Mouse (Mus musculus) lung, postnatal 14 days (tissue): ENCODE measurements at regions not wholly inside any gene's neighbourhood (a gene's known extent, or its start where the extent isn't known, plus 50 kb on each side); places are given as distances from the start of the nearest gene placed in this dataset.
A peak's percentile ranks its signal among the peaks of the same experiment; 100 is the strongest.

Experiments
- DNase-seq: peaks from one replicate; pipeline ENCODE4 v3.0.0; 2021

DNA sequence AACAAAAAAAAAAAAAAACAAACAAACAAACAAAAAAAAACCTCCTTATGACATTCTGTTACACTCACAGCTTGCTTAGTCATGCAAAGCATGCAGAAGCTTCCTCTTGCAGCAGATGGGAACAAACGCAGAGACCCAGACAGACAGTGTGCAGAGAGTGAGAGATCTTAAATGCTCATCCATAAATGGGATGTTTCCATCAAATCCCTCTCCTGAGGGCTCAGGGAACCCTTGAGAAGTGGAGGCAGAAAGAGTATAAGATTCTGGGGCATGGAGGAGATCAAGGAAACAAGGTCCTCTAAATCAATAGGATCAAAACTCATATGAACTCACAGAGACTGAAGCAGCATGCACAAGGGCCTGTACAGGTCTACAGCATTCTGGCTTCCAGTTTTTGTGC is 52.5 kb downstream of the Adm start:
- no peak for DNase-seq

DNA sequence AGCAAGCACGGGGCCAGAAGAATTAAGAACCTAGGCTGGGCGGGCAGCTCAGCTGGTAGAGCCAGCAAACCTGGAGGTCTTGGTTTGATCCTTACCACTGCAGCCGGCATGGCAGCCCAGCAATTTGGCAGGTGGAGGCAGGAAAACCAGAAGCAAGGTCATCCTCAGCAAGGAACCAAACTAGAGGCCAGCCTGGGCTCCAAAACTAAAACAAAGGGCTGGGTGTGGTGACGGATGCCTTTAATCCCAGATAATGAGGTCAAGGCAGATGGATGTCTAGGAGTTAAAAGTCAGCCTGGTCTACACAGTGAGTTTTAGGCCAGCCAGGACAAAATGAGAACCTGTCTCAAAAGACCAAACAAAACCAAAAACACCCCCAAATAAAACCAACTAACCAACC is 55.5 kb downstream of the Adm start:
- DNase-seq = no peak

DNA sequence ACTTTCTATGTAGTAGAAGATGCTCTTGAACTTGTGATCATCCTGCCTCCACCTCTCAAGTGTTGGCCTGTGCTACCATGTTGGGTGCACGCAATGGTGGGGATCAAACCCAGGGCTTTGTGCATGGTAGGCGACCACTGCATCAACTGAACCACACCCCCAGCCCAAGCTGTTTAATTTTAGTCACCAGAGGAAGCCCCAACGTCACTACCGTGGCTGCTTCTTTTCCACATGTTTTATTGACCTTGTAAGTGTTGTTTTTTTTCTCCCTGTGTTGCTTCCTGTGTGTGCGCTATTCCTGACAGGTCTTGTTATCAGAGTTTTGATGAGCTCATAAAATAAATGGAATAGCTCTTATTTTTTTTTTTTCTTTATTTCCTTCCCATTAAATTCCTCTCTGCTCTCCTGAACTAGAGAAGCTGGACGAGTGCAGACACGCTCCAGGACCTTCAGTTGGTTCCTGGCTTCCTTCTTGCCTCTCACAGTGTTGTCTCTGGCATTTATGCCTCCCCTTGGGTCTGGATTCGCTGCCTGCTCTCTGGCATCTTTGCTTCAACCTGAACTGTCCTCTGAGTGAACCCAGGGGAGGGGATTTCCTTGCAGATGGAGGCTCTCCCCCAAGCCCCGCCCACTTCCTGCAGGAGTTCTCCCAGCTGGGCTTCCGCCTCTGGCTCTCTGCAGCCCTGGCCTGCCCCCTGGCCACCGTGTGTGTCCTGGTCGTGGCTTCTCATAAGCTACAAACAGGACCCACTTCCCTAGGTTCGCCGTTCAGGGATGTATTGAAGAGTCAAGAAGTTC is 61.6 kb downstream of the Adm start:
- peak; percentile 73 for DNase-seq

GRCm38 (mm10) chr7:110690241-110690640 is 62.8 kb downstream of the Adm start:
- no peak for DNase-seq

DNA sequence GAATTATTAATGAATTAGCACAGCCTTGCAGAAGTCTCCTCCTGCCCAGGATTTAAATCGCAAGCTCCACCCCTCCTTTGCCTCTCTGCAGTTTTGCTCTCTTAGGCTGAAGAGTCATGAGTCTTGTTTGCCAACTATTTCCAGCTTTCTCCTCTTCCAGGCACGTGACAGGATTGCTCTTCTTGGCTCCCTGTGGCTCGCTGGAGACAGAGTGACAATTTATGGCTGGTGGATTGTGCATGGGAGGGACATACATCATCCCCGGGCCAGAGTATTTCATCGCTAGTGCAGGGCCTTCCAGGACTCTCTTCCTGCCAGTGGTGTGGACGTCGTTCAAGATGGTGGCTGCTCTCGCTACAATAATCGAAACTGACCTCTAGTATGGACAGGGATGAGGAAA is 63.4 kb downstream of the Adm start:
- peak; percentile 28 for DNase-seq

DNA sequence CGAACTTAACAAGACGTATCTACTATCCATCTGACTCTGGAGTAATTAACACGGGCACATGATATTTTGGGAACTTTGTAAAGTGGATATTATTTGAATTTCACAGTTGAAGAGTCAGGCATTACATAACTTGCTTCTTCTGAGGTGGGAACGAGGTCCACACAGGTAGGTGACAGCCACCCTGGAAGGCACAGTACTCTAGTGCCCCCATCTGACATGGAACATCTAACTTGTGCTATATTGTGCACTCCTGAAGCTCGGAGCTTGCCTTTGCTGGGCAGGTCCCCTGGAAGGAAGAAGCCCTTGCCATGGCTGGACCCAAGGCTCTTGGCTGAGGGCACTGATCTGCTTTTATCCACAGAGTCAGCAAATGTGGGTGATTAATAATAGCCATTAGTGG is 66.8 kb downstream of the Adm start:
- no peak for DNase-seq

- DNase-seq = peak; percentile 51
Observed at GRCm38 (mm10) chr7:110695729-110696128, 68.3 kb downstream of the Adm start.

DNA sequence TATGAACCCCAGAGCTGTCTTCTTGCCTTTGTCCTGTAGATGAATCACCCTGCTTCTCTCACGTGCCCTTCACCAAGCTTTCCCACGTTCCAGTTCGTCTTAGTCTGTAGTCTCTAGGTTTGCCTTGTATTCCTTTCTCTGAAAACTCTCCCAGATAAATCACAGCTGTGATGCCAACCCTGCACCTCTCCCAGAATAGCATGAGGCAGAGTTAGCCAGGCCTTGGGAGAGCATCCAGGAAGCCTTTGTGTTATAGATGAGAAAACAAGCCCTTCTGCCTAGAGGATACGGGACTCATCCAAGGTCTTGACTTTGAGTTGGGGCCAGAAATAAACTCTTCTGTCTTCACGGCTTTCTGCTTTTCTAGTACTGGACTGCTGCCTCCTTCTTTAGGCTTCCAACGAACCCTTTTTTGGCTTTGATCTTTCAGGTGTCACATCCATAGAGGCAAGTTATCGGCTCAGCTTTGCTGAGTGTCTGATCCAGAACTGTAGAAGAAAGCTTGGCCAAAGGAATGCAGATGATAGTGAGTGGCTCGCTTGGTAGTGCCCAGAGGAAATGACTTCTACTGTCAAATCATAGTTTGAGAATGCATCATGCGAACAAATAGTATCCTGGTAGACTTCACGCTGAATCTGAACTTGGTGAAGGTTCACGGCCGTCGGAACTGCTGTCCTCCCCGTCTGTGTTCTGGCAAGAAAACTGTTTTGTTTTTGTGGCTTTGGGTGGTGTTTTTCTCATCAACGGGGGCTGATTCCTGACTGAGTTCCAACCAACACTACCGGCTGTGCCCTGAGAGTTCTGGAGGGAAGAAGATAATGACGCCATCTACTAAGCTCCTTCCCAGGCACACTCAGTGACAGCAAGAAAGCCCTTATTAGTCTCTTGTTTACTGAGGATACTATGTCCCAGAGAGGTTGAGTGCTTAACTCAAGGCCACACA is 69.5 kb upstream of the Ampd3 start:
- no peak for DNase-seq

DNA sequence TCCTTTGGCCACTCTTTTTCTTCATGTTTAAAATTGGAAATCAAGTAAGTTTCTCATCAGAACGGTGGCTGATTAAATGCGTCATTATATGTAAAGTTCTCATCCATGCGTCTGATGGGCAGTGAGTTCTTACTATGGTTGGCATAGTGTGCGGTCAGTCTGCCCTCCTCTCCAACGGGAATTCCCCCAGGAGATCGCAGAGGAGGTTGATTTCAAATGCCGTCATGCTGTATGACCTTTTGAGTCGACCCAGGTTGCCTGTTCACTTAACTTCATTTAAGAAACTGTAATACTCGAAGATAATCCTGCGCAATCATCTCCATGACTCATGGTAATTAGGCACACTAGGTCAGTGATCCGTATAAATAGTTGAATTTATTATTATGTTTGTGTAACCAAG is 68.4 kb upstream of the Ampd3 start:
- no peak for DNase-seq

DNA sequence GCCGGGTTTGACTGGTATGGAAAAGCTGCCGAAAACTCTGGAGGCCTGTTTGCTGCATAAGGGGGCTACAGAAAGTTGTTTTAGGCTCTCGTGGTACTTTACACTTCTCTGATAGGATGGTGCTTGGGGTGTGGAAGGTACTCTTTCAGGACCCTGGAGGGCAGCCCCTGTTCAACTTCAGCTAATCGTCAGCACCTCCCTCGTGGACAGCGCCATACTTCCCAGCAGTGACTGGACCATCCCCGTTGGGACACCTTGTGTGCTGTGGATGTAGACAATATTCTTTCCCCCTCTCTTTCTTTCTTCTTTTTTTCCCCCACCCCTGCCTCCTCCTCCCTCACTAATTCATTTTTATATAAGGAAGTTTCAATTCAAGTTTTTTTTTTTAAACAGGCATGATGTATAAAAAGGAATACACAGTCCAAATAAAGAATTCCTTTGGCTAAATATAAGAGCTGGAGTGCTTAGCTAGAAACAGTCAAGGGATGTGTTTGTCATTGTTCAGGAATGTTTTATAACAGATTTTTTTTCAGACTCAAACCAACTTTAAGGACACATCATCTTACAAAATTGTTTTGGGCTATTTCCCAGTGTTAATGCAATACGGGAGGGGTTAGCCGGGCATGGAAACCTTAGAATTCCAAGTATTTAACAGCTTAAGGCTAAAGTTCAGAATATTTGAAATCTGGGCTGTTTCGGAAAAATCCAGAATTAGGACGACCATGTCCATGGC is 66.2 kb upstream of the Ampd3 start:
- peak; percentile 53 for DNase-seq

DNA sequence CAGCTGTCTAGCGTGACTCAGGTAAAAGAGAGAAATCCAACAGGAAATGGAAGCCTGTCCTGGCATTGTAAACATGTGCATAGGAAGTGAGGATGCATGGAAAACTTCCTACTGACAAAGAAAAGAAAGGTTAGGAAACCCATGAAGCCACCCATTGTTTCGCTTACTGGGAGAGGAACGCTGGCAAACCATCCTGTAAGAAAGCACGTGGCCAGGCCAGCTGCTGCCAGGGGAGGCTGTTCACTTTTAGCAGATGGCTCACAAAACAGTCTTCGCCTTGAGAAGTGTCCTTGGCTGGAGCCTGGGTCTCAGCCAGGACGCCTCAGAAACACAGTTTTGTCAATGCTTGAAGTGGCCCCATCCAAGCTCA is 65.6 kb upstream of the Ampd3 start:
- peak; percentile 44 for DNase-seq

DNA sequence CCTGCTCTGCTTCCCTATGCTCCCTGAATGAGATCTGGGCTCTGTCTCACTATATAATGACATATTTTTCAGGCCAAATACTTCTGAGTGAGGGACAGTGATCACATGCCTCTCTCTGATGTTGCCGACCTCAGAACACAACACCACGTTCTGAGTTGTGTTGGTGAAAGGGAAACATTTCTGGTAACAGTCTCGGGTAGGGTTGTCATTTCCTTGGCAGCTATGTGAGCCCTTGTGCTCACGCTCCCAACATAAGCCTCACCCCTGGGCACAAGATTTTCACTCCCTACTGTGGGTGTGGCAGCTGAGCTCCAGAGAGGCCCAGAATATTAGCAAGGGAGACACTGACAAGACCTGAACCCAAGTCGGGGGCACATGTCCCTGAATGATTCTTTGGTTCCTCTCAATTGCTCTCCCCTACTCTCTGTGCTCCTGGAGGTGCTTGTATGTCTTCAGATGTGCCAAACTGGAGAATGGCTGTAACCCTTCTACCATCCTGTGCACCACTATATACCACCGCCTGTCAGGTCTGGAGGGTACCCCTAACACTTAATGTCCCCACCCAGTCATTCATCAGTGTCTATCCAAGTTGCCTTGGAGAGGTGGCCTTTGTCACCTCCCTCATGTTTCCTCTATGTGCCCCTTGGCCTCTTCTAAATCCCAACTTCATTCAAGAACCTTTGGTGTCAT is 62.5 kb upstream of the Ampd3 start:
- DNase-seq = no peak

GRCm38 (mm10) chr7:110706001-110706695 is 61.9 kb upstream of the Ampd3 start:
- no peak for DNase-seq

GRCm38 (mm10) chr7:110706696-110707087 is 61.3 kb upstream of the Ampd3 start:
- peak; percentile 70 for DNase-seq

DNA sequence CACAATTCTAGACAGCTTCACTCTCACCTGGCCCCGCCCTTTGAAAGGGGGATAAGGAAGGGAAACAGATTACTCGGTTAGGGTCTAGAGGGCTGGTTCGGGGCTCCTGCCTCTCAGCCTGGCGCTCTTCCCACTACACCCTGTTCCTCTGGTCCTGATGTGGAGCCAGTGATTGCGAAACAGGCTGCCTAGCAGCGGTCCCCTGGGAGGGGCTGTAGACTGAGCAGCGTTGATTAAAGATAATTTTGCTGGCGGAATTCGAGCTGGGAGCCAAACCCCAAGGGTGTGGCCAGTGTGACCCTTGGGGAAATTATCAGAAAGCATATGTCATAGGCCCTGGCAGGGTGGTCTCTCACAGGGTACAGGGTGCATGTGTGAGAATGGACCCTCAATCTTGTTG is 59.9 kb upstream of the Ampd3 start:
- DNase-seq = peak; percentile 76

DNA sequence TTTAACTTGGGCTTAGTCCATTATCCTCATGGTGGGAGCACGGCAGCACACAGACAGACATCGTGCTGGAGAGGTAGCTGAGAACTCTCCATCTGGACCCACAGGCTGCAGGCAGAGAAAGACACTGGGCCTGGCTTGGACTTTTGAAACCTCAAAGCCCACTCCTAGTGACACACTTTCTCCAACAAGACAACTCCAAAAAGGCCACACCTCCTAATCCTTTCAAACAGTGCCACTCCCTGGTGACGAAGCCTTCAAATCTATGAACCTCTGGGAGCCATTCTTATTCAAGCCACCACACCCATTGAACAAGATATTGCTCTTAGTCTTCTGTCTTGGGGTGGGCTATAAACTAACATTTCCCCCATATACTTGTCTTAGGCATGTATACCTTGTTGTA is 59.2 kb upstream of the Ampd3 start:
- DNase-seq = no peak

GRCm38 (mm10) chr7:110709606-110710005 is 58.4 kb upstream of the Ampd3 start:
- DNase-seq = no peak

- no peak for DNase-seq
Observed at GRCm38 (mm10) chr7:110710256-110710962, 57.6 kb upstream of the Ampd3 start.

GRCm38 (mm10) chr7:110713661-110714060 is 54.3 kb upstream of the Ampd3 start:
- no peak for DNase-seq

DNA sequence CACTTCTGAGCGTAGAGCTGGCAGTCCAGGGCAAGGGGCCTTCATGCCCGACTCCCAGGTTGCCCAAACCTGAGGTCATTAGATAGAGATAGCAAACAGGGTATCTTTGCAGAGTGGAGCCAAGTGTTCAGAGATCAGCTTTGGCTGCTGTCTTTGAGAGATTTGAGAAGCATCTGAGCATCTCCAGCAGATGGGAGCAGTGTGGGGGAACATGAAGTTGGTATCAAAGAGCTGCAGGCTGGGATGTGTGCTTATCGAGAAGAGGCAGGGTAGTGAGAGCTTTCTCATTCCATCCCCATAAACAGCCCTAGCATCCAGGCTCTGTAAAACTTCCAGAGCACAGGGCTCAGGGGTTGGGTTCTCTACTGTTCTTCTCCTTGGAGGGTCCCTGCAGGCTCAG is 52.9 kb upstream of the Ampd3 start:
- DNase-seq = no peak

GRCm38 (mm10) chr7:110715545-110715944 is 52.5 kb upstream of the Ampd3 start:
- DNase-seq = peak; percentile 18

- no peak for DNase-seq
Observed at GRCm38 (mm10) chr7:110717104-110717503, 50.9 kb upstream of the Ampd3 start.
